Mouse (Mus musculus) left cerebral cortex, adult 8-10 months (tissue): ENCODE measurements around the gene Olfr1099. TPM values are rescaled to one million over a fixed set of nuclear protein-coding genes. Genes with fewer than 3 reads are reported as not detected.
A peak's percentile ranks its signal among the peaks of the same experiment; 100 is the strongest.

Experiments
- DNase-seq, 2 experiments: peaks; one replicate each; pipeline ENCODE4 v3.0.0; 2022; ENCODE audit warnings: low spot score in 2 of 2
- total RNA-seq, 4 experiments: library from RNA; stranded (reverse); gene quantifications; 2 replicates each; pipeline ENCODE4 v1.2.4; 2022

Olfr1099 gene
- not detected for total RNA-seq

DNA sequence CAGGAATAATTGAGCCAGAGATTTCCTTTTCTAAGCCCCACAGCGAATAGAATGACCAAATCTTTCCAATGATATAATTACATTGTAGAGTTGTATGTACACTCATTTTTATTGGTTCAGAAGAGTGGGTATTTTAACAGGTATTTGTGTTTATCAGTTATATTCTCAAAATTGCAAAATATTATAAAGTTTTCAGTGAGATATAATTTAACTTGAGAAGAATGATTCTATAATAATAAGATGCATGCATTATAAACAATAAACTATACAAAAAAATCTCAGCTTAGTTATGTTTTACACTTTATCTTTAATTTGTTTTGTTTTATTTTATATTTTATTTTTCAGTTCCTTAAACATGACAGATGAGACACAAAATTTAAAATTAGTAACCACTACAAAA lies at the start of gene Olfr1099:
TSS of gene Olfr1099 (minus strand) at position 101 of the 400 bp plus-strand sequence.
- DNase-seq, result no peak

DNA sequence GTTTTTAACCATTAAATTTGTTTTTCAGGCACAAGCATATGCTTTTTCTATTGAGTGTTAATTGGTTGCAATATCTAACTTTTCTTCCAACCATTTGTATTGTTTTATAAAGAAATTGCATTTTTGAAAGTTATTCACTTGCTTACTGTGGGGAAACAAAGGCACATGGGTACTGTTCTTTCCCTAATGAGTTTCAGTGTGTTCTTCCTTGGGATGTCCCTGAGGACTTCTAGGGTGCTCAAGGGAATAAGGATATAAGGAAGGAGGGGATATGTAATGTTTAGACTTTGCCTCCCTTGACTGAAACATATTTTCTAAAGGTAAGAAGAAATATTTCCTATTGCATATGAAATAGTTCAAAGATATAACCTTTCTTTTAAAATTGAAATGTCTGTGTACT lies 37.6 kb upstream of the Olfr1099 start, which contains the start of gene Olfr1102:
TSS of gene Olfr1102 (plus strand) at position 301 of the 400 bp plus-strand sequence.
- no peak for DNase-seq

DNA sequence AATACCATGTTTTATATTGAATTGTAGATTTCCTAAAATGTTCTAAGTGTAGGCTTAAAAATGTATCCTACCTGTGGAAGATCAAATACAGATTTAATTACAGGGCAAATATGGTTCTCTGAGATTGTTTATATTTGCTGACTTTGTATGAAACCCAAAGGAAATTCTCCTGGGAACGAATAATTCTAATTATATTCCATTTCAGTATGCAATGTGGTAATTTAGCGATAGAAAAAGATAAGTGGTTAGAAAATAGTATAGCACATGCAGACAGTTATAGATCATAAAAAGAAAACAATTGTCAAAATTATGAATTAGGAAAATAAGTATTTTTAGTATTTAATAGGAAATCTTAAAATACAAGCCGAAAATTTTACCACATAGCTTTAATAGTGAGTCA lies 30.6 kb upstream of the Olfr1099 start, which contains the start of gene Olfr1101:
TSS of gene Olfr1101 (minus strand) at position 101 of the 400 bp plus-strand sequence.
- DNase-seq, result no peak

GRCm38 (mm10) chr2:86979854-86980253 lies 19.4 kb upstream of the Olfr1099 start, which contains the start of gene Olfr1100:
Gene Olfr1100, minus strand, starts transcription at chr2:86979954.
- no peak for DNase-seq

- peak in 1 of 2 experiments; percentile 16 for DNase-seq
Measured at GRCm38 (mm10) chr2:86926557-86926956, 33.9 kb downstream of the Olfr1099 start.

DNA sequence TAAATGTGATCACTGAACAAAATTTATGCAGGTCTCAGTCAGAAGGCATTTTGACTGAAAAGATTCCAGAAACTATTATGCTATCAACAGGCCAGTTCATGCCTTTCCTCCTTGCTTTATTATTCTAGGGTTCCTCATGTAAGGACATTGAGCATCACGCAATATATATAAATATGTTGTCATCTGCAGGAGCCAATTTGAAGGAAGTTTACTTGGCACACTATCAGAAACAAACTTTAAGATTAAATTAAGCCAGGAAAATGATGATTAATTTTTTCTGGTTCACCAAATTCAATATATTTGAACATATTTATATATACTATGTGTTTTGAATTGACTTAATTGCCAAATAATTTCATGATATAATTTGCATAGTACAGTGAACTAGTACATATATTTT lies 36.0 kb downstream of the Olfr1099 start, which contains the start of gene Olfr1098:
TSS of gene Olfr1098 (minus strand) at position 101 of the 400 bp plus-strand sequence.
- DNase-seq, result no peak

DNA sequence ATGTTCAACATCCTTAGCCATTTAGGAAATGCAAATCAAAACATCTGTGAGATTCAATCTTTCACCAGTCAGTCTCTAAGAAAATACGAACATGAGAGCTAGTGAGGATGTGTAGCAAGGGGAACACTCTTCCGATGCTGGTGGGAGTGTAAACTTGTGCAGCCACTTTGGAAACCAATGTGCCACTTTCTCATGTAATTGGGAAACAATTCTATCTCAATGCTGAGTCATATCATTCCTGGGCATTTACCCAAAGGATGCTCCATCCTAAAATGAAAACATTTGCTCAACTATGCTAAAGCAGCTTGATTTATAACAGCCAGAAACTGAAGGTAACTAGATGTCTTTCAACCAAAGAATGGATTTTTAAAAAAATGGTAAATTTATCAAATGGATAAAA lies 54.8 kb downstream of the Olfr1099 start:
- no peak for DNase-seq

Other genes starting within 250 kb of the Olfr1099 start
- gene Olfr1089, start 227.0 kb downstream of the Olfr1099 start, total RNA-seq, result not detected
- not detected for gene Olfr1090, start 201.7 kb downstream of the Olfr1099 start, total RNA-seq
- not detected for gene Olfr1093, start 178.2 kb downstream of the Olfr1099 start, total RNA-seq
- gene Olfr141, start 150.7 kb downstream of the Olfr1099 start, total RNA-seq, result not detected
- not detected for gene Olfr1094, start 136.0 kb downstream of the Olfr1099 start, total RNA-seq
- gene Olfr1095, start 109.0 kb downstream of the Olfr1099 start, total RNA-seq, result not detected
- not detected for gene Gm13723, start 85.9 kb downstream of the Olfr1099 start, total RNA-seq
- gene Olfr1097, start 68.5 kb downstream of the Olfr1099 start, total RNA-seq, result not detected
- not detected for gene Olfr1098, start 36.1 kb downstream of the Olfr1099 start, total RNA-seq
- gene Olfr1100, start 19.3 kb upstream of the Olfr1099 start, total RNA-seq, result not detected
- not detected for gene Olfr1101, start 30.5 kb upstream of the Olfr1099 start, total RNA-seq
- not detected for gene Olfr1102, start 37.7 kb upstream of the Olfr1099 start, total RNA-seq
- gene Olfr1104, start 66.4 kb upstream of the Olfr1099 start, total RNA-seq, result not detected
- gene Olfr1105, start 75.8 kb upstream of the Olfr1099 start, total RNA-seq, result not detected
- not detected for gene Olfr1106, start 91.6 kb upstream of the Olfr1099 start, total RNA-seq
- gene Olfr1107, start 115.1 kb upstream of the Olfr1099 start, total RNA-seq, result not detected
- gene Olfr1109, start 135.3 kb upstream of the Olfr1099 start, total RNA-seq, result not detected
- gene Olfr259, start 153.9 kb upstream of the Olfr1099 start, total RNA-seq, result not detected
- gene Olfr1110, start 179.6 kb upstream of the Olfr1099 start, total RNA-seq, result not detected
- gene Olfr1111, start 191.9 kb upstream of the Olfr1099 start, total RNA-seq, result not detected
- gene Olfr1112, start 227.1 kb upstream of the Olfr1099 start, total RNA-seq, result not detected
- gene Olfr1113, start 248.3 kb upstream of the Olfr1099 start, total RNA-seq, result not detected